Mouse (Mus musculus): ENCODE measurements around the gene Chst11. TPM values are rescaled to one million over a fixed set of nuclear protein-coding genes. Genes with fewer than 3 reads are reported as not detected.

Gene Chst11
- polyA plus RNA-seq, 1 experiment from 2014 or later, result 4.1 TPM

- ATAC-seq (ENCODE audit: insufficient number of reproducible peaks, low FRiP score), result no peak
- Histone ChIP-seq H3K9ac (no peak overlapping the region), H3K4me1 (replicated peaks) (peaks cover 30% of the 10 kb centered on the region), H3K4me2 (no peak overlapping the region), H3K4me3 (no peak overlapping the region), H3K27me3 (replicated peaks) (no peaks in the 10 kb centered on the region), H3K9me3 (replicated peaks) (no peaks in the 10 kb centered on the region), H3K36me3 (no peaks in the 10 kb centered on the region), H3K27ac (ENCODE audit: poor library complexity, severe bottlenecking) (no peak overlapping the region)
- WGBS, result 85% methylated on average over 6 of the region's 6 CpGs
Observed at GRCm38 (mm10) chr10:83096257-83096656, 111.0 kb downstream of the Chst11 start.

DNA sequence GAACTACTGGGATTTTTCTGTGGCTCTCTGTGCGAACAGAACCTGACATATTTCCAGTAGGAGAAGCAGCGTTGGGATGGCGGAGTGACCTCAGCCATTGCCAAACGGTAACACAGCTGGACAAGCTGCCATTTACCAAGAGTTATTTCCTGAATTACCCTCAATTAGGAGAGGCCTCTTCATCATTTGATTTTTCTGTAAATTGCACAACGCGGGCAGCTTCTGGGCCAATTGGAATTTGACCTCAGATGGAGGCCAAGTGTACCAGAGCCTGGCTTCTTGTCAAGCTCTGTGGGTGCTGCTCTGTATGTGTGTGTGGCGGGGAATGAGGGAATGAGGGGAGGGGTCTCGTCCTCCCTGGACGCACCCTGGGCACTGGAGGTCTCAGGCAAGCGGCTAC, 113.6 kb downstream of the Chst11 start:
- WGBS, result 89% methylated on average over 10 of the region's 10 CpGs
- ATAC-seq (ENCODE audit: insufficient number of reproducible peaks, low FRiP score), result no peak
- Histone ChIP-seq H3K36me3 (no peaks in the 10 kb centered on the region), H3K4me3 (no peak overlapping the region), H3K27me3 (replicated peaks) (no peaks in the 10 kb centered on the region), H3K9ac (no peak overlapping the region), H3K4me2 (no peak overlapping the region), H3K4me1 (replicated peaks) (peaks cover 40% of the 10 kb centered on the region), H3K27ac (ENCODE audit: poor library complexity, severe bottlenecking) (no peak overlapping the region), H3K9me3 (replicated peaks) (no peaks in the 10 kb centered on the region)

- Histone ChIP-seq H3K9ac (no peak overlapping the region), H3K4me3 (no peak overlapping the region), H3K36me3 (no peaks in the 10 kb centered on the region), H3K4me1 (replicated peaks) (peaks cover 36% of the 10 kb centered on the region), H3K27ac (ENCODE audit: poor library complexity, severe bottlenecking) (no peak overlapping the region), H3K4me2 (no peak overlapping the region), H3K9me3 (replicated peaks) (no peaks in the 10 kb centered on the region), H3K27me3 (replicated peaks) (no peaks in the 10 kb centered on the region)
- no peak for ATAC-seq (ENCODE audit: insufficient number of reproducible peaks, low FRiP score)
- WGBS, result 90% methylated on average over 3 of the region's 3 CpGs
Observed at GRCm38 (mm10) chr10:83099669-83100068, 114.4 kb downstream of the Chst11 start.

- H3K9ac ChIP-seq, result no peak overlapping the region
- H3K4me3 ChIP-seq, result no peak overlapping the region
- peaks cover 33% of the 10 kb centered on the region for H3K4me1 ChIP-seq (replicated peaks)
- H3K9me3 ChIP-seq (replicated peaks), result no peaks in the 10 kb centered on the region
- no peak for ATAC-seq (ENCODE audit: insufficient number of reproducible peaks, low FRiP score)
- WGBS, result 71% methylated on average over 8 of the region's 8 CpGs
- H3K4me2 ChIP-seq, result no peak overlapping the region
- H3K36me3 ChIP-seq, result no peaks in the 10 kb centered on the region
- no peak overlapping the region for H3K27ac ChIP-seq (ENCODE audit: poor library complexity, severe bottlenecking)
- H3K27me3 ChIP-seq (replicated peaks), result no peaks in the 10 kb centered on the region
Observed at GRCm38 (mm10) chr10:83100890-83101289, 115.6 kb downstream of the Chst11 start.

GRCm38 (mm10) chr10:83101421-83102207, 116.3 kb downstream of the Chst11 start:
- no peak overlapping the region for H3K27ac ChIP-seq (ENCODE audit: poor library complexity, severe bottlenecking)
- WGBS, result 82% methylated on average over 9 of the region's 9 CpGs
- H3K4me2 ChIP-seq, result no peak overlapping the region
- no peaks in the 10 kb centered on the region for H3K9me3 ChIP-seq (replicated peaks)
- H3K4me3 ChIP-seq, result no peak overlapping the region
- ATAC-seq (ENCODE audit: insufficient number of reproducible peaks, low FRiP score), result no peak
- no peak overlapping the region for H3K9ac ChIP-seq
- peaks cover 39% of the 10 kb centered on the region for H3K4me1 ChIP-seq (replicated peaks)
- H3K36me3 ChIP-seq, result no peaks in the 10 kb centered on the region
- no peaks in the 10 kb centered on the region for H3K27me3 ChIP-seq (replicated peaks)

DNA sequence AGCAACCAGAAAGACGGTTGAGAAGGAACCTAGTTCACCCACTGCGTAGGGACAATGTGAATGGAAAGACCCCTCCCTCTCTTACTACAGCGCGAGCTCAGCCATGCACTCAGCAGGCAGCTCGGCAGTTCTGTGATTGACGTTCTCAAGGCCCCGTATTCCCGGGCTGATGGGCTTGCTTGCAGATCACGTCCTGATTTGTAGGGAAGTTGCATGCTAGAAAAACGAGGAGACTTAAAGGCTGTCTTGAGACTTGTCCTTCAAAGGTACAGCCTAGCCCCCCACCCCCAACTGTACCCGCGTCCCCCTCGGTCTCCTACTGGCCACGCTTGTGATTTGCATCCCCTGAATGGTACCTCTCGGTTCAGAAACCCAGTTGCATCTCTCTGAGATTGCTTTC, 117.4 kb downstream of the Chst11 start:
- no peaks in the 10 kb centered on the region for H3K9me3 ChIP-seq (replicated peaks)
- no peak overlapping the region for H3K27ac ChIP-seq (ENCODE audit: poor library complexity, severe bottlenecking)
- H3K27me3 ChIP-seq (replicated peaks), result no peaks in the 10 kb centered on the region
- no peaks in the 10 kb centered on the region for H3K36me3 ChIP-seq
- WGBS, result 31% methylated on average over 15 of the region's 15 CpGs
- H3K4me2 ChIP-seq, result peak overlapping the region; percentile 33
- no peak for ATAC-seq (ENCODE audit: insufficient number of reproducible peaks, low FRiP score)
- H3K4me1 ChIP-seq (replicated peaks), result peaks cover 45% of the 10 kb centered on the region
- no peak overlapping the region for H3K9ac ChIP-seq
- no peak overlapping the region for H3K4me3 ChIP-seq

- H3K4me1 ChIP-seq (replicated peaks), result peaks cover 58% of the 10 kb centered on the region
- no peak overlapping the region for H3K4me2 ChIP-seq
- no peaks in the 10 kb centered on the region for H3K9me3 ChIP-seq (replicated peaks)
- 89% methylated on average over 8 of the region's 8 CpGs for WGBS
- H3K27ac ChIP-seq (ENCODE audit: poor library complexity, severe bottlenecking), result no peak overlapping the region
- H3K36me3 ChIP-seq, result no peaks in the 10 kb centered on the region
- no peak overlapping the region for H3K9ac ChIP-seq
- ATAC-seq (ENCODE audit: insufficient number of reproducible peaks, low FRiP score), result no peak
- no peaks in the 10 kb centered on the region for H3K27me3 ChIP-seq (replicated peaks)
- H3K4me3 ChIP-seq, result no peak overlapping the region
Observed at GRCm38 (mm10) chr10:83104221-83104620, 118.9 kb downstream of the Chst11 start.

GRCm38 (mm10) chr10:83106152-83106746, 121.0 kb downstream of the Chst11 start:
- ATAC-seq (ENCODE audit: insufficient number of reproducible peaks, low FRiP score), result no peak
- H3K4me3 ChIP-seq, result no peak overlapping the region
- WGBS, result 55% methylated on average over 7 of the region's 7 CpGs
- H3K36me3 ChIP-seq, result no peaks in the 10 kb centered on the region
- no peak overlapping the region for H3K27ac ChIP-seq (ENCODE audit: poor library complexity, severe bottlenecking)
- no peak overlapping the region for H3K9ac ChIP-seq
- H3K27me3 ChIP-seq (replicated peaks), result no peaks in the 10 kb centered on the region
- H3K4me1 ChIP-seq (replicated peaks), result peaks cover 51% of the 10 kb centered on the region
- no peak overlapping the region for H3K4me2 ChIP-seq
- H3K9me3 ChIP-seq (replicated peaks), result no peaks in the 10 kb centered on the region

GRCm38 (mm10) chr10:83107385-83107784, 122.1 kb downstream of the Chst11 start:
- WGBS, result 66% methylated on average over 8 of the region's 8 CpGs
- H3K27ac ChIP-seq (ENCODE audit: poor library complexity, severe bottlenecking), result no peak overlapping the region

GRCm38 (mm10) chr10:83107921-83108738, 122.8 kb downstream of the Chst11 start:
- Histone ChIP-seq H3K9ac (no peak overlapping the region), H3K4me2 (no peak overlapping the region), H3K4me3 (no peak overlapping the region), H3K36me3 (no peaks in the 10 kb centered on the region), H3K9me3 (replicated peaks) (no peaks in the 10 kb centered on the region), H3K27ac (ENCODE audit: poor library complexity, severe bottlenecking) (no peak overlapping the region), H3K4me1 (replicated peaks) (peaks cover 45% of the 10 kb centered on the region), H3K27me3 (replicated peaks) (no peaks in the 10 kb centered on the region)
- 64% methylated on average over 21 of the region's 21 CpGs for WGBS
- ATAC-seq (ENCODE audit: insufficient number of reproducible peaks, low FRiP score), result no peak

More at GRCm38 (mm10) chr10:83107385-83107784, 122.1 kb downstream of the Chst11 start:
- Histone ChIP-seq H3K4me1 (replicated peaks) (peaks cover 45% of the 10 kb centered on the region), H3K36me3 (no peaks in the 10 kb centered on the region), H3K27me3 (replicated peaks) (no peaks in the 10 kb centered on the region), H3K4me2 (no peak overlapping the region), H3K9me3 (replicated peaks) (no peaks in the 10 kb centered on the region), H3K9ac (no peak overlapping the region), H3K4me3 (no peak overlapping the region)
- ATAC-seq (ENCODE audit: insufficient number of reproducible peaks, low FRiP score), result no peak

- no peak overlapping the region for H3K27ac ChIP-seq (ENCODE audit: poor library complexity, severe bottlenecking)
- H3K9me3 ChIP-seq (replicated peaks), result no peaks in the 10 kb centered on the region
- ATAC-seq (ENCODE audit: insufficient number of reproducible peaks, low FRiP score), result peak; percentile 26; the same call in 1 of the 2 replicates
- WGBS, result 75% methylated on average over 6 of the region's 6 CpGs
- H3K4me1 ChIP-seq (replicated peaks), result peaks cover 46% of the 10 kb centered on the region
- H3K36me3 ChIP-seq, result no peaks in the 10 kb centered on the region
- H3K27me3 ChIP-seq (replicated peaks), result no peaks in the 10 kb centered on the region
- H3K4me2 ChIP-seq, result no peak overlapping the region
- H3K9ac ChIP-seq, result no peak overlapping the region
- H3K4me3 ChIP-seq, result no peak overlapping the region
Observed at GRCm38 (mm10) chr10:83108946-83109345, 123.6 kb downstream of the Chst11 start.
